Mouse (Mus musculus): Measurements from ENCODE around the gene Aldh3b1.

DNA sequence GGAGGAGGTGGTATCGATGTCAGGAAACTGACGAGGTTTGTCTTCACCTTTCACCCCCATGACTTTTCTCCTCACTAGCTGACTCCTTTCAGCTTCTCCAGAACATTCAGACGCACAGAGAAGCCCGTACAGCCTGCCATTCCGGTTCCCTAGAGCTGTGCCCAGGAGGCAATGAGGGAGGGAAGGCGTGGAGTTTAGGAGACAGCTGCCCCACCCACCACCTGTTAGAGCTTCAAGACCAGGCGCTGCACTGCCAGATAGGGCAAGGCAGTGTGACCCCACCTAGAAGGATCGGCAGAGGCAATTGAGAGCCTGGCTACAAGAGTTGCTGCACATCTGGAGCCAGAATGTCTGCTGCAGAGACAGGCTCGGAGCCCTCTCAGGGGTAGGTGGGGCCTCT is 42.6 kb upstream of the Aldh3b1 start, which contains the start of gene Aldh3b2:
- no peak for TF ChIP-seq TAL1 (IDR thresholded peaks at IDR 0.05; ENCODE audit: low read length)
- TF ChIP-seq GATA1 (IDR thresholded peaks at IDR 0.05; ENCODE audit: low read length) = no peak

Data from erythroblast, embryonic 14.5 days (primary cell).